ENCODE assay signal across 16 mouse cellular contexts in the genomic region with DNA sequence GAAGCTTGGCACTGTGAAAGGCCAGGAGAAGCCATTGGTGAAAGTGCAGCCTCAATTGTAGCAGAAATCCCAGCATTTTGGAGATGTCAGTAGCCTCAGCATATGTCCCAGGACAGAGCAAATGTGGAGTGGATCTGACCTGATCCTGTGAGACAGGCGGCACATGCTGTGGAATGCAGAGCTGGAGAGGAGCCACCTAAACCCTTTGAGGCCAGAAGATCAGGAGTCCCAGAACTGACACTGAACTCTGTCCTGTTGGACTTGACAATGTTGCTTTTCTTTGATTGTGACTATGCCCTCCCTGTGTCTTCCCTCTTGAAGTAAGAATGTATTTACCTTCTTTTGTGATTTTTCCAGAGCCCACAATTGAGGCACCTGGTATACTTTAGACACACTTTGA.
"Had no signal": no experiment of that assay in that cellular context is flagged by ENCODE, and none has a peak within 500 bp of the region (broad histone marks: within the 10 kb centered on the region; RNA-seq: fewer than 3 reads in every experiment).

No protein-coding gene starts in this region.

- H3K36me3 ChIP-seq: limb, embryonic 13.5 days; liver, embryonic 12.5 days; midbrain, embryonic 10.5 days; neural tube, embryonic 12.5 days; stomach, embryonic 15.5 days had no signal

- H3K9me3 ChIP-seq: limb, embryonic 13.5 days; liver, embryonic 12.5 days; midbrain, embryonic 10.5 days; neural tube, embryonic 12.5 days; stomach, embryonic 15.5 days had no signal

- DNase-seq: left cerebral cortex, postnatal 4 days; lung, embryonic 14.5 days; lung, postnatal 10 days; lung, postnatal 4 days; midbrain, embryonic 14.5 days; retina, postnatal 1 day; right cerebral cortex, postnatal 4 days; thymus, adult 2 months; thymus, postnatal 25 days had no signal

- H3K4me3 ChIP-seq: layer of hippocampus, adult 2 months; limb, embryonic 13.5 days; liver, embryonic 12.5 days; midbrain, embryonic 10.5 days; neural tube, embryonic 12.5 days; stomach, embryonic 15.5 days had no signal

- ATAC-seq: liver, embryonic 12.5 days had no signal

- H3K4me1 ChIP-seq: neural tube, embryonic 12.5 days; stomach, embryonic 15.5 days had no signal

- H3K4me2 ChIP-seq: limb, embryonic 13.5 days; liver, embryonic 12.5 days; lung, embryonic 14.5 days; neural tube, embryonic 12.5 days; stomach, embryonic 15.5 days had no signal

- H3K27ac ChIP-seq: kidney, postnatal 0 days; layer of hippocampus, adult 2 months; limb, embryonic 13.5 days; liver, embryonic 12.5 days; midbrain, embryonic 10.5 days; neural tube, embryonic 12.5 days; stomach, embryonic 15.5 days had no signal

- H3K27me3 ChIP-seq: limb, embryonic 13.5 days; liver, embryonic 12.5 days; neural tube, embryonic 12.5 days; stomach, embryonic 15.5 days had no signal

- H3K9ac ChIP-seq: limb, embryonic 13.5 days; liver, embryonic 12.5 days; lung, embryonic 14.5 days; neural tube, embryonic 12.5 days; stomach, embryonic 15.5 days had no signal
